Mouse (Mus musculus) megakaryocyte, adult 5-6 weeks (primary cell): ENCODE measurements around the gene Fbxl13. TPM values are rescaled to one million over a fixed set of nuclear protein-coding genes. Genes with fewer than 3 reads are reported as not detected.

ENCODE experiments used
- ATAC-seq: 2 replicates; pipeline ENCODE4 v1.8.0; 2016; ENCODE audit warnings: mild to moderate bottlenecking, inconsistent platforms; ENCODE audit not compliant: poor library complexity, severe bottlenecking
- total RNA-seq, 2 experiments: library from RNA; stranded (forward) in 1 of 2; stranded (reverse) in 1 of 2; fragments of 153-499, 151-499 nt in 1 of 2; fragments of 221-1000, 200-1000 nt in 1 of 2; gene quantifications; 2 replicates each; pipeline versions ENCODE4 v1.2.3 to v1.2.4; 2015 to 2017

The Fbxl13 gene
- total RNA-seq (2015) (0.23 TPM in 1 of 2 replicates, not detected in the other), total RNA-seq (2017) (not detected in 2 replicates)

DNA sequence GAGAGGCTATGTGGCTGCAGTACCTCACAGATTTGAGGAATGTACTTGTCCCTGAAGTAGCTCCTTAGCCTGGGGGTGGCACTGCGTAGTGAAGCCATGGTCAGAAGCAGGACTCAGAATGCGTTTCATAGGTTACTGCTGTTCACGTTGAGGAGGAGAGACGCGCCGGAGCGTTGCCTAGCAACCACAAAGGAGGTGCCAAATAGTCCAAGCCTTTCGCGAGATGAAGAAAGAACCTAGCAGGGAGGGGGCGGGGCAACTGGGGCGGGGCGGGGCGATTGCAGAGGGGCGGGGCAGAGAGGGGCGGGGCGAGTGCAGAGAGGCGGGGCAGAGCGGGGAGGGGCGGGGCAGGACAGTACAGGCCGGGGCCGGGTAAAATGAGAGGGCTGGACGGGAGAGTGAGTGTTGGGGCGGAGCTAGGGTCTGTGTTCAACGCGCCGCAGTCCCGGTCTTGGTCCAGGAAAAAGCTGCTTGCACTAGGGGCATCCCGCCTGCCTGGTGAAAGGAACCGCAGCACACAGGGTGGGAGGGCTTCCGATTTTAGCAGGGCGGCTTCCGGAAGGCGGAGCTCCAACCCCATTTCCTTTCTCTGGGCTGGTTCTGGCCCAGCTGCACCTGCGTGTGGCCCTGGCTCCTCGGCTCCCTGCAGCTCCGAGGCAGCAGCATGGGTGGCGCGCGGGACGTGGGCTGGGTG lies at the start of gene Fbxl13, which contains the start of gene Armc10:
TSS of gene Fbxl13 (minus strand) at position 196 of the 694 bp plus-strand sequence.
TSS of gene Armc10 (plus strand) at position 375 of the 694 bp plus-strand sequence.
- ATAC-seq: peak; percentile 89

- ATAC-seq: no peak
These were observed 49.5 kb upstream of the Fbxl13 start for GRCm38 (mm10) chr5:21694854-21695490.

DNA sequence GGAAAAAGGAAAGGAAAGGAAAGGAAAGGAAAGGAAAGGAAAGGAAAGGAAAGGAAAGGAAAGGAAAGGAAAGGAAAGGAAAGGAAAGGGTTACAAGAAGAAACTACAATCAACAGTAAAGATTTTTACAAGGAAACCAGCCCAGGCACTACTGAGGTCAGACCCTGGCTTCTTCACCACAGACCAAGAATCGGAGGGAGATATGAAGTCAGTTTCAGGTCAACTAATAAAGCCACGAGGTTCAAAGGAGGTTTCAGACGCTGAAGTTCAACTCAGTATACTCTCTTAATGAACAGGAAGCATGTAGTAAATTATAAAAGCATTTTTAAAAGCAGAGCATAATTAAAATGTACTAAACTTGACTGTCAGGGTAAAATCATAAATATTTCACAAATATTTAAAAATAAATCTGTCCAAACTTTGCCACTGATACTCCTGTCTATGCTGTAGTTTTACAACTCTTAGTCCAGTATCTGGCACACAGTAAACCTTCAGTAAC lies 48.0 kb upstream of the Fbxl13 start:
- ATAC-seq: no peak

DNA sequence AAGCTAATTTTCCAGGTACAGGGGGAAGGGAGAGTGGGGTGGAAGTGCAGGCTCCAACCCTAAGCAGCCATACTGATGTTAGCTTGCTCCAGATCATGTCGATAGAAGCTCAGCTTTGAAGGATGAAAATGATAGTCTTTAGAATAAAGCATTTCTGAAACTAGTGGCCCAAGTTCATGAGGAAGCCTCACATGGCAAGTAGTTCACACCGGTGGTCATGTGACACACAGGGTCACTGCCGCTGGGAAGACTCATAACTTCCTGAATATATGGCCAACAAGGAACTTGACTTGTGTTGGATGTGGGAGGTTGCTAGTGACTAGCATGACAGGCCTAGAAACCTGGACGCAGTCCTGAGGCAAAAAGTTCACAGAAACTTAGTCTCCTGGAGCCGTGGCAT lies 46.8 kb upstream of the Fbxl13 start:
- ATAC-seq: no peak

- no peak for ATAC-seq
These were observed 41.6 kb upstream of the Fbxl13 start for GRCm38 (mm10) chr5:21687042-21687441.

- ATAC-seq: no peak
These were observed 39.6 kb upstream of the Fbxl13 start for GRCm38 (mm10) chr5:21685001-21685400.

DNA sequence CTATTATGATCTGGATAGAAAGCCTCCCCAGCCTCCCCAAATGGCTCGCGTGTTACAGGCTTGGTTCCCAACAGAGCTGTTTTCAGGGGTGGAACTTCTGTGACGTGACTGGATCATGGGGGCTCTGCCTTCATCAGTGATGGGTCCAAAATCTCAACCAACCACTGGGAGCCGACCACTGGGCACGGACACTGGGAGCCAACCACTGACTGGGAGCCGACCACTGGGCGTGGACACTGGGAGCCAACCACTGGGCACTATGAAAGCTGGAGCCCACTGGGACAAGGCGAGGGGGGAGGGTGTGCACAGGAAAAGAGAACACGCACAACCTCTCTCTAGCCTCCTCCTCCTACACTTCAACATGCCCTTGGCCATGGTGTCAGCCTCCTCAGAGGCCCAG lies 38.4 kb upstream of the Fbxl13 start:
- ATAC-seq: no peak

DNA sequence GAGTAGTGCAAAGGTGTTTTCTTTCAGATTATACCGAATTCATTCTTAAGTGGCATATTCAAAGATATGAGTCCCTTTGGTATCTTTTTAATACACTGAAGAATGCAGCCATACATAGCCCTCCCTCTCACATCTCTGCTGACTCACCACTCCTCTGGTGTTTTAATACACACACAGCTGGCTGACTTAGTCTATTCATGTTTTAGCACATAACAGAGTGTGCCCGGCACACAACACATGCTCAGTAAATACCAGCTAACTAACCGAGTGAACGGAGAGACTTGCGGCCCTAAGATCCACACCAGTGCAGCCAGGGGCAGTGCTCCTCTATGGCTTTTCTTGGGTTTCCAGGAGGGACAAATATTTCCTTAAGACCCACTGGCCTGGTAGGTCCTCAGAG lies 35.5 kb upstream of the Fbxl13 start:
- ATAC-seq: no peak

DNA sequence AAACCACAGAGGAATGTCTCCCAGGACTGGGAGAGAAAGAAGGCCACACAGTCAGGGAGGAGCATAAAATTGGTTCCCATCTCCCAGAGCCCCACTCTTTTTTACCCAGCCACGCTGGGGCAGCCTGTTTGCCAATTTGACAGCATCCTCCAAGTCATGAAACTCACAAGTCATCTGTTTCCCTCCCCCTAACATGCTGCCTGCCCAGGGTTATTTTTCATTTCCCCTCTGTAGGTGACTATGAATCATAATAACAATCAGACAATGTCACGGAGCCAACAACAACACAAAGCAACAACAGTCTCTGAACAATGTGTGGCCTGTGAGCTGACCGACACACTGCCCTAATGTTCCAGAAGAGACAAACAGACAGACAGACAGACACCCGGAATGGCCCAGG lies 34.6 kb upstream of the Fbxl13 start:
- no peak for ATAC-seq

- no peak for ATAC-seq
These were observed 32.9 kb upstream of the Fbxl13 start for GRCm38 (mm10) chr5:21678363-21678762.

DNA sequence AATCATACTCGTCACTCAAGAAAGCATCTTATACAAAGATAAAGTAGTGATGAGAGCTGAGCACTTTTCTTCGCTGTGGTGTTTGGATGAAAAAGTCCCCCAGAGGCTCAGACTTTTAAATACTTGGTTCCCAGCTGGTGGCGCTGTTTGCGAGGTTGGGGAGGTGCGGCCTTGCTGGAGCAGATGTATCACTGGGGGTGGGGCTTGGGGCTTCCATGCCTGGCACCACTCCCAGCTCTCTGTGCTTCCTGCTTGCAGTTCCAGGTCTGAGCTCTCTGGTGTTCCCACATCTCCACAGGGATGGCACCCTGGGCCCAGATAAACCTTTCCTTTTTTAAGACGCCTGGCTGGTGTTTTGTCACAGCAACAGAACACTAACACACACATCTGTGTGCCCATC lies 32.5 kb upstream of the Fbxl13 start:
- no peak for ATAC-seq

- no peak for ATAC-seq
These were observed 30.1 kb upstream of the Fbxl13 start for GRCm38 (mm10) chr5:21675494-21675893.

DNA sequence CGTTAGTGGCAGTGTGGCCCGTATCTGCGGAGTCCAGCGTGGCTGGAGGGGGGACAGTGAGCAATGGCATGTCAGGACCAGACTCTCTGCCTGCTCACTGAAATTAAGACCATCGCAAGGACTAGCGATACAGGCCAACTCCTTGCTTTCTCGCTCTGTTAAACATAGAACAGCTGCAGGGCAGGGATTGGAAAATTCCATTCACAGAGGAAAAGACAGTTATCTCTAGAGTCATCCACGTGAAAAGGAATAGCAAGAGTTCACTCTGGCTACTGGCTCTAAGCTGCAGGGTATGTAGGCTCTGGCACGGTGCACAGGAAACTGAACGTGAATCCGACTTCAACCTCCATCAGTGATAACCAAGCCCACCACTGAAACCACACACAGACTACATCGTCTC lies 29.6 kb upstream of the Fbxl13 start:
- ATAC-seq: no peak

DNA sequence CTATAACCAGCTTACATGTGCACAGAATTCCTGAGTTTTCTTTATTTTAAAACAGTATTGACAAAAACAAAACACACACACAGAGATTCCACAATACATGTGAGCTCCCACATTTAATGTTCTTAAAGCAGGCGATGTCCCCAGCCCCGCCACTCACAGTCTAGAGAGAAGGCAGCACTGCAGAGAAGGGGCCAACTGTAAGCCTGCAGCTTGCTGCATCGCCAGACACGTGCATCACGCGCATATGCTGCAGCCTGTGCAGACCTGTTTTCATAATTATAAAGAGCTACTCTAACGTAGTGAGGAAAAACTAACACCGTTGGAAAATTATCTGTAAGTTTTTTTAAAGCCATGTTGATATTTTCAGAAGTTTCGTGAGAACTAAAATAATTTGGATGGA lies 28.3 kb upstream of the Fbxl13 start:
- ATAC-seq: no peak

DNA sequence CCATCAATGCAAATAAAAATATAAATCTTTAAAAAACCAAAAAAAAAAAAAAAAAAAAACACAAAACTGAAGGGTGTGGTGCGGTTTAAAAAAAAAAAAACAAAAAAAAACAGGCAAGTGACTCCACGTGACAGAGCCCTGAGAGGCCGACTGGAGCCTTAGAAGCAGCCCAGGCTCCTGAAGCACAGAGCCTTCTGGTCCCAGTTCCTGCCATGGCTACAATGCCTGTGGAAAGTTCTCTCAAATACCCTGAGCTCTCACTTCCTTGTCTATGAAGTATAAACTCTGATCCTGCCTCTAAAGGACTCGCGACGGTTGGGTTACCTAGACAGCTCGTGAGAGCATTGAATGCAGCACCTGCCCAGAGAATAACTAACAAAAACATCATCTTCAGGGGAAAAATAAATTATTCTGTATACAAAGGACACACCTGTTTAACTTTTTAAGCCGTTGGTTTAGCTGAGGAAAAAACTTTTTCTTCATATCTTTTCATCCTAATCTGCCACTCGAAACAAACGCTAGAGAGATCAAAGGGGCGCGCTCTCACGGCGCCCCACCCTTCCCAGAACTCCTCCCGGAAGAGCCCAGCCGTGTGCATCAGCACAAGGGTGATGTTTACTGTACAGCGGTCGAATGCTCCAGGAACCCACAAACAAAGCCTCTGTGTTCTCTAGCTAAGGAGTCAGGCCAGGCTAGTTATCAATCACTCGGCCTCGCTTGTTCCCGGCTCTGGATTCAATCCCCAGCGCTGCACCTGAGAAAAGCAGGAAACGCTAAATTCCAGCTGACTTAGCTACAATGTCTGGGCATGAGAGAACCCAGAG lies 27.6 kb upstream of the Fbxl13 start:
- peak; percentile 77 for ATAC-seq

DNA sequence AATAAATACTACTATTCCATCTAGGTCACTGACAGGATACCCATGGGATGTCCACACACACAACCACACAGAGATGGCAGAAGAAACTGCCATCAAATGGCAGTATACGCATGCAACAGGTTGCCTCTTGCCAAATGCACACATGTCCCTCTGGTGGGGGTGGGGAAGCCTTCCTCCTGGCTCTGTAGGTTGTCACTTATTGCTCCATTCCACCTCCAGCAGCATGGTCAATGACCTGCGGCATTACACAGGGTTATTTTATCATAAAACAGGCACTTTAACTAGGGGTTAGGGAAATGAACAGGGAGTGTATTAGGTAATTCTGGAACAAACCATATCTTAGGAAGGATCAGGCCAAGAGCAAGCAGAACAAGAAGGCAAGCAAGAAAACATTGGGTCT lies 23.9 kb upstream of the Fbxl13 start:
- ATAC-seq: no peak

DNA sequence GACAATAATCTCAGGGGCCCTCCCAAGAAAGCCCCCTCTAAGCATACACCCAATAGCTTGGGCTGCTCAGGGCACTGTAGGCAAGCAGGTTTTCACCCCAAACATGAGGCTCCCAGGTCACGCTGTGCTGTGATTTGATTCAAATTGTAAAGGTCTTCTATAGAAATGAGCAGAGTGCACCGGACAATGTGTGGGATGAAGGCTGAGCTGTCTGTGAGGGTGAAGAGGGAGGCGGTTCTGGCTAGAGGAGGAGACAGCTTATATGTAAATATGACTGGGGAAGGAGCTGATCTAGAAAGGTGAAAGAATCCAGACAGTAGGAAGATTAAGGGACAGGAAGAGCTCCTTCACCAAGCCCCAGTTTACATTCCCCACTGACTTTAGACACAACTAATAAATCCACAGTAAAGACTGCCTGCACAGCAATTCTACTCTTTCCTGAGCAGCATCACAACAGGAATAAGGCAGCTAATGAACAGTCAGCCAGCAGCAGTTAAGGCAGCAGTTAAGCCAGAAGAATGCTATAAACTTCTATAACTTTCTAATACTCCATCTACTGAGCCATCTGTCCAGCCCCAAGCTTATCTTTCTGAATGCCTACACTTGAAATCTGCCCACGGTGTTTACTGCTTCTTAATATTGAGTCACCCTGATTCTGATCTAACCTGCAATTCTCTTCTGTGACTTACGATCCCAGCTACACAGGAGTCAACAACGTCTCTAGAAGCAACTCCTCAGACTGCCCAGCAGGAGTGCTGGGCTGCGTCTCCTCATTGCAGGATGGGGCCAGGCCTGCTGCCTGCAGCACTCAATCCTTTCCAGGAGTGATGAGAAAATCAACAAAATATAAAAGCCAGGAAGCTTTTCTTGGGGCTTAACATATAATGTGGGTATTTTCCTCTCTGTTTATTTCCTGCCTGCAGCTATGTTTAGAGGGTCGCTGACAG lies 22.0 kb upstream of the Fbxl13 start:
- ATAC-seq: no peak

DNA sequence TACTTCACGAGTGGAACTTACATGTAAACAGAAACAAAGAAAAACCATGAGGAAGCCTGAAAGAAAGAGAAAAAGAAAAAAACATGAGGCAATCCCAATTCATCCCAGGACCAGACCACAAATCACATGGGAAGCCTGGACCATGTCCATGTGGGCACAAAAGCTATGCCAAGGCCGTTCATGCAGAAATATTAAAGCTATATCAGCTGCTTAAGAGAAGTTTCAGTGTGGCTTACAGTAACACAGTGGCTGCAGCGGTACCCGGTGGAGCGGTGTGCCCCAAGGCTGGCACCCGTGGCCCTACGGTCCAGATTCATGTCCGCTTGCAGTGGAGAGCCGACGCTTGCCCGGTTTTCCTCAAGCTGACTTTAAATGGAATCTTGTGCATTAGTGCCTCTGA lies 17.6 kb upstream of the Fbxl13 start:
- ATAC-seq: no peak

DNA sequence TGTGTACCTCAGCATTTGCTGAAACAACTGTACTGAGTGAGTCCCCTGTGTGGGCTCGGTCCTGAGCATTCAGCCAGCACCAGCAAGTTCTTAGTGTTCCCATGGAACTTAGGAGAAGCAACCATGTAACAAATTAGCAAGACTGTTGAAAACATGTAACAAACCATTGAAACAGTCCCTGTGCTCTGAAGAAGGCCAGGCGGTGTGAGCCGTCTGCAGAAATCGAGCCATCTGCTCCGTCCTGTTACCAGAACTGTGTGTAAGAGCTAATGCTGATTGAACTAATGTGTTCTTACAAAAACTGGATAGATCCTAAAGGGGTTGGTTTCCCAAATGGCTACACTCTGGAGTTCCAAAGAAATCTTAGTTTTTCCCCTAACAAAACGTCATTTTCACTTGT lies 15.4 kb upstream of the Fbxl13 start:
- no peak for ATAC-seq

GRCm38 (mm10) chr5:21658623-21659395 lies 13.4 kb upstream of the Fbxl13 start:
- peak; percentile 94 for ATAC-seq
